Mouse (Mus musculus) lung, adult 10 weeks (tissue): ENCODE results near the gene Dennd2d. TPM values are rescaled to one million over a fixed set of nuclear protein-coding genes. Genes with fewer than 3 reads are reported as not detected.

Experiments
- polyA plus RNA-seq: library from polyadenylated mRNA; stranded (reverse); fragments of 350-450 nt; fragmentation: Illumina TruSeq; extraction: RNeasy Lipid Tissue Mini Kit (QIAGEN cat#74804); gene quantifications from one replicate; pipeline ENCODE4 v1.2.3, GENCODE M21; 2014; ENCODE audit warnings: low read depth, low replicate concordance; ENCODE audit not compliant: insufficient read depth

Gene Dennd2d
- 12.2 TPM for polyA plus RNA-seq

DNA sequence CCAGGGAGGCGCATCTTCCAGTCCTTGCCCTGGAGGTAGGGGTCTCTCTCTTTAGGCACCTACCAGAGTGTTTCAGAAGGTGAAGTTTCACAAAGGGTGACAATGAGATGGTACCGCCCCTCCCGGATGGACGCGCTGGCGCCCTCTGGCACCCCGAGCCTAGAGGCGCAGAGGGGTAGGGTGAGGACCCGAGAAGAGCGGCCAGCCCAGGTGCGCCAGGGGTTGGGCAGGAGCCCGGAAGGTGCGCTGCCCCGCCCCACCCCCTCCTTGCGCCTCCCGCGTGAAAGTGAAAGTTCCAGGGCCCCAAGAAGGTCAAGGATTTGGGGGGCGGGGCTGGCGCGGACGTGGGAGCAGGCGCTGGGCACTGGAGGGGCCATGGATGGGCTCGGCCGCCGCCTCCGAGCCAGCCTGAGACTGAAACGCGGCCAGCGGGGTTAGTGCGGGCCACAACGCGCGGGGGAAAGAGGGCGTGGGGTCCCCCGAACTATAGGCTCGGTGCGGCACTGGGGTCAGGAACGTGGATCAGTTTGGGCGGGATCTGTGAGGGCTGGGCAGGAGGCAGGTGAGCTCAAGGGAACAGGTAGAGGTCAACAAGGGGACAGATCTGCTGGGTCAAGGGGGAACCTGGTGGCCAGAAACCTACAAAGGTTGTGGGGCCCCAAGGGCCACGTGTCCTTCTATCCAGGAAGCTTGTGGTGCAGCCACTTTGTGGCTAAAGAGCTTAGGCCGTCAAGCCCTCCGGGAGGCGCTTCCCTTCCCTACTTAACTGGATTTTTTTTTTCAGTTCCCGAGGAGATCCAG, at the start of gene Dennd2d:
Gene Dennd2d (plus strand): TSS at position 125 of the 801 bp plus-strand sequence.

DNA sequence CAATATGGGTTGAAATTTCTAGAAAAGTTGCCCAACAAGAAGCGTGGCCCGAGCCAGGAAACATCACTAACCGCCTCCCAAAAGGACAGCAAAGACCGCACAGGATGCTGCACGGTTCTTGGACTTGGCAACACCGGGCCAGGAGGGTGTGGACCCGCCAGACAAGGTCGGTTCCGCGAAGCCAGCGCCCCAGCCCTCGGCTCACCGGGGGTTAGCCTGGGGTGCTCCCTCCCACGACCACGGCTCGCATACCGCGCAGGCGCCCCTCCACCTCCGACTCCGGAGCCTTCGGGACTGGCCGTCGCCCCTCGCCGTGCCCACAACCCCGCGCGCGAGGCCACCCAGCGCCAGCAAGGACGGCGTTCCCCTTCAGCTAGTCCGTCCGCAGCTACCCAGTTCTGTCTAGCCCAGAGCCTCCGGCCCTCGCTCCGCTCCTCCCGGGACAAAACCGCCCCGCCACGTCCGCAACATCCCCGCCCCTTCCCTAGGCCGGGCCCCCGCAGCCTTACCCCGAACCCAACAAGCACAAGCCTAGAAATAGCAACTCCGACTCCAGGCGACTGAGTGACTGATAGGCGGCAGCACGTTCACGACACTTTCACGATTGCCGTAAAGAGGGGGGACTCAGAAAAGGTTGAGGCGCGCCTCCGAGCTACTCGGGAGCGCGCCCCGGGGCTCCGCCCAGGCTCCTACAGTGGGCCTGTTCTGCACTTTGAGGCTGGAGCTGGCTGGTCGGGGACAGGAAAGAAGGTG, 65.1 kb downstream of the Dennd2d start, which contains the start of the genes Dram2 and Cept1:
Gene Dram2 (plus strand): TSS at position 628 of the 753 bp plus-strand sequence.
Gene Cept1 (minus strand): TSS at position 632 of the 753 bp plus-strand sequence.

Other genes with a start within 250 kb of the Dennd2d start
- gene Chil6, start 76.2 kb upstream of the Dennd2d start, polyA plus RNA-seq: not detected
- 96.6 TPM for gene Dram2, start 65.4 kb downstream of the Dennd2d start, polyA plus RNA-seq
- 59.8 TPM for gene Cept1, start 65.4 kb downstream of the Dennd2d start, polyA plus RNA-seq
- gene Lrif1, start 202.6 kb downstream of the Dennd2d start, polyA plus RNA-seq: 13.1 TPM